Mouse (Mus musculus) stomach, postnatal 0 days (tissue): ENCODE results near the gene 1700001P01Rik.

Experiments used
- CTCF ChIP-seq: IDR thresholded peaks from 2 replicates; pipeline ENCODE4 v1.5.1; 2016; ENCODE audit warnings: antibody characterized with exemption, low read depth, mild to moderate bottlenecking, moderate library complexity
- EP300 ChIP-seq: optimal IDR thresholded peaks from 2 replicates; pipeline ENCODE3; 2016; ENCODE audit warnings: antibody characterized with exemption

DNA sequence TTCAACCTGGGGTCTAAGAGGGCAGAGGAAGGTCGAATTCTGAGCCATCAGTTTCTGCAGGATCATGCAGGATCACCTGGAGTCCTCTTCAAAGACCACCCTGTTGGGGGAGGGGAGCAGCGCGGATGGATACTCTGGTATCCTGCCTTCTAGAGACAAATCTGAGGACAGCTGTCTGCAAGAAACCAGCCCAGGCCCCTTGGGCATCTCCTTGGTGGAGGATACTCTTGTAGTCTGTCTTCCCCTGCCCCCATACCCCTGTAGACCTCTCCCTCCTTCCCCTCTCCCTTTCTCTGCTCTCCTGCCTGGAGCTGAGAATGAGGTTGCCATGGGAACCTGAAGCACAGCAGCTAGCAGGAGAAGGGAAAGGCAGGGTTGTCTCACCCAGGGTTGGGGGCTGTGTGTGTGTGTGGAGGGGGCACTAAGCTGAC lies 36.8 kb upstream of the 1700001P01Rik start:
- TF ChIP-seq CTCF (no peak), EP300 (no peak)
